Mouse (Mus musculus) cerebellum, postnatal 10 days (tissue): ENCODE measurements around the gene Ffar3.

Experiments used
- DNase-seq, 2 experiments: peaks; one replicate each; pipeline ENCODE4 v3.0.0; 2021; ENCODE audit warnings: mixed read lengths in 2 of 2

The Ffar3 gene

DNA sequence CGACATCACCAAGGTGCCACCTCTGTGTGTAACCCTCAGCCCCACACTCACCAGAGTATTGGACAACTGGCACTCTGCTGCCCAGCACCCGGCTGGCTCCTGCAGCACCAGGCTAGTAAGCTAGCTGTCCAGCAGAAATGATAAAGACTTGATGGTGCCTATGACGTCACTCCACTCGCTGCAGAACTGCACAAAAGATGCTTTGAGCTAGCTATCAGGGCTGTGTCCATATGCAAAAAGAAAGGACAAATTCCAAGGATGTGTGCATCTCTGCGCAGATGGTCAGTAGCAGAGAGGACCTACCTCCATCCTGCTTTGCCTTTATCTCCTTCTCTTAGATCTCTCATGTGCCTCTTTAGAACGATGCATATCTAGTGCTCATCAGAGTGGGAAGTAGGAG lies at the start of gene Ffar3:
Gene Ffar3, minus strand, starts transcription at position 101 of the 400 bp plus-strand sequence.
- no peak for DNase-seq

DNA sequence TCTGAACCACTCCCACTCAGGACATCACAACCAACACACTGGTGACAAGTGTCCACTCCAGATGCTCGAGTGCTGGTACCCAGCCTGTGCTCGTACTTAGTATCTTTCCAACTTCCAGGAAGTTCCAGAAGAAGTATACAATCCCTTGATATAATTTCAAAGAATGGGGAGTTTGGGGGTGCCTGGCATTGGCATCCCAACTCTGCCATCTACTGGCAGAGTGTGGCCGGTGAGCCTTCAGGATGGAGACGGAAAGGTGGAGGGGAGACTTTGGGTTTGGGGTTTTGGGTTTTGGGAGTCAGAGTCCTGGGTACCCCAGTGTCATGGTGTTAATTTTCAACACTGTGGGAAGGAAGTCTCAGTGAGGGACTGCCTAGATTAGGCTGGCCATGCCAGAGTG lies 48.1 kb upstream of the Ffar3 start:
- DNase-seq: peak; percentile 30 to 48

DNA sequence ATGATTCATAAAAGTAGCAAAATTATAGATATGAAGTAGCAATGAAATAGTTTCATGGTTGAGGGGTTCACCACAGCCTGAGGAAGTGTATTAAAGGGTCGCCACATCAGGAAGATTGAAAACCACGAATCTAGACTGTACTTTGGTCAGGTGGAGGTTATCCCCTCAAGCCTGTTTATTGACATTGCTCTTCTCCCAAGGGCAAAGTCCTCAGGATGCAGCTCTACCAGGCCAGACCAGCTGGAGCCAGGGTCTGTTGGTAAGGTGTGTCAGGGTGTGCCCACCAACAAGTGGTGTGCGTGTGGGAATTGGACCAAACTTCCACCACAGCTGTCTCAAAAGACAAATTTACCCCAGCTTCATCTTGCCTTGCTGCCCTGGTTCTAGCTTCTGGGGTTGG lies 39.2 kb upstream of the Ffar3 start:
- DNase-seq: no peak

DNA sequence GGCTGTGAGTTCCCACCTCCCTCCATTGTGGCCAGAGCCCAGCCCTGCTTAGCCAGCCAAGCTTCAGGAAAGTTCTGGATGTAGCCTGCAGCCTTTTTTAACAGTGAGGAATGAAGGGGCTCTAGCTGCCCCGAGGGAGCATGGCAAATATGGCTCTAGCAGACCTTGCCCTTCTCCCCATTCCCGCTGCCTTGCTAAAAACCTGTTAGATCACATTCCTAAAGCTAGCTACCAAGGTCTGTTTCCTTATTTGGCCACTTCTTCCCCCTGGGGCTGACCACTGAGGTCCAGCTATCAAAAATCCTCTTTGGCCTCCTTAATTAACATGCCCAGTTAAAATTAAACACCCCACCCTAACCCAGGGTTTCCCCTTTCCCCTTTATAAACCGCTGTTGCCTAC lies 36.5 kb upstream of the Ffar3 start:
- DNase-seq: no peak

DNA sequence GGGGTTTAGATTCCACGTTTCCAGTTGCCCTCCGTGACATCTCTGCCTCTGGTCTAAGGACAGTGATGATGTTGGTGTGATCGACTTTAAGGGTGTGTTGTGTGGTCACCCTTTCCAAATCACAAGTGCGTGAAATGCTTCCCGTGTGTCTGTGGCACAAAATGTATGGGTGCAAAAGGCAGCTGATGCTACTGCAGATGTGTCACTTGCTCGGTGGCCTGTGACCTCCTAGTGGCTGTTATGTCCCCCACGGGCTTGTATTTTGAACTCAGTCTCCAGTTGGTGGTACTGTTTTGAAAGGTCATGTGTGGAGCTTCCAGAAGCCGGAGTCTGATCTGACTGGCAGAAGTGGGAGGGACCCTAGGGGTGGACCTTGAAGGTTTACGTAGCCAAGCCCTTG lies 35.8 kb upstream of the Ffar3 start:
- no peak for DNase-seq

DNA sequence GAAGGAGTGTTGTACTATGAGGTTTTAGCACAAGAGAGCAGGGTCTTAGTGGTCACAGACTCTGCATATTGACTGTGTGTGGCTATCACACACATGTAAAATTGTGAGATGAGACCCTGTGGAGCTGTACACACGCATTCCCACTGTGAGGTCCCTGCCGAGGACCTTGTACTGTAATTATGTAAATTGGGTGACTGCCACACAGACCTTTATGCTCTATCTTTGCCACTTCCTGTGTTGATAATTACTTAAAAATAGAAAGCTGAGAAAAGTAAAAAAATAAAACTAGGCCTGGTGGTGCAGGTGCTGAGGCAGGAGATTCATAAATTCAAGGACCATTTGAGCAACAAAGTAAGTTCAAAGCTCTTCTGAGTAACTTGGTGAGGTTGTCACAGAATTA lies 34.7 kb upstream of the Ffar3 start:
- no peak for DNase-seq

DNA sequence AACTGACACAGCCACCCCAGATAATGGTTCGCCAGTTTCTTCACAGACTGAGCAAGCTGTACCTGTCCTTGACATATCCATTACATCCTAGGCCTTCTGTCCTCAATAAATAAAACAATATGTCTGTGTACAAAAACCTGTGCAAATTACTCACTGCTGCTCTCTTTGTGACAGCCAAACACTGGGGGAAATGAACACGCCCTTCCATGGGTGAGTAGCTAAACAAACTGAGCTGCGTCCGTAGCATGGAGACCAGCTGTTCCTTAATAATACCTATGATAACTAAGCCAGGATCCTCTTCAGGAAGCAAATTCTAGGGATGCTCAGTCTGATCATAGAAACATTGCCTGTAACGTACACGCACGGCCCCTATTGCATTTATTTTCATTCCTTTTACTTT lies 32.8 kb upstream of the Ffar3 start:
- DNase-seq: no peak

DNA sequence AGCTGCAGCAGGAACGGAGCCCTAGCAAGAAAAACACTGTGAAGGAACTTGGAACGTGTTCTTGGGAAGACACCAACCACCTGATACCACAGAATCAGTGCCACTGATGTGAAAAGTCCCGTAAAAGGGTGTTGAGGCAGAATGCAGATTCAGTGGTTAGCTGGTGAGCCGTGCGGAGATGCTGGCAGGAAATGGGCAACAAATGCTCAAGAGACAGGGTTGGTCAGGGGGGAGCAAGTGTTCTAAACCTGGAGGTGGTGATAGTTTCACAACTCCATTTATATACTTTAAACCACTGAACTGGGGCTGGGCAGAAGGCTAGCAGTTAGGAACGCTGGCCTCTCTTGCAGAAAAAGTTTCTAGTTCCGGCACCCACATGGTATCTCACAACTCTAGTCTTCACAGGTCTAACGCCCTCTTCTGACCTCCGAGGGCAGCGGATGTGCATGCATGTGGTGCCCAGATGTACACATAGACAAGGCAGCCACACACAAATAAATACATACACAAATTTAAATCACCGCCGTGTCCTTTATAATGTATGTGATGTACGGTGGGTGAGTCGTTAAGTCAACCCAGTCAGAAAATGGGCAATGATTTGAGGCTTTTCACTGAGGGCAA lies 31.7 kb upstream of the Ffar3 start:
- DNase-seq: peak; percentile 36 to 45

DNA sequence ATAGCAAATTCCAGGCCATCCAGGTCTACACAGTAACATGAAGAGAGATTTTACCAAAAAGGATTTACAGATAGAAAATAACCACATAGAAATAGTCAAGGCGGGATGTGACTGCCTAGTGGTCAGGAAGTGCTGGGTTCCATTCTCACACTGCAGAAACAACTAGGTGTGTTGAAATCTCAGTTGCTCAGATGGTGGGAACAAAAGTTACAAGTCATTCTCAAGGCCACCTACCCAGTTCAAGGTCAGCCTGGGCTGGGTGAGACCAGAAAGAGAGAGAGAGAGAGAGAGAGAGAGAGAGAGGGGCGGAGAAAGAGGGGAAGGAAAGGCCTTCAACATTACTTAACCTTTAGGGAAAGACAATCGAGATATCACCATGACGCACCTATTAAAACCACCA lies 30.9 kb upstream of the Ffar3 start:
- DNase-seq: no peak

DNA sequence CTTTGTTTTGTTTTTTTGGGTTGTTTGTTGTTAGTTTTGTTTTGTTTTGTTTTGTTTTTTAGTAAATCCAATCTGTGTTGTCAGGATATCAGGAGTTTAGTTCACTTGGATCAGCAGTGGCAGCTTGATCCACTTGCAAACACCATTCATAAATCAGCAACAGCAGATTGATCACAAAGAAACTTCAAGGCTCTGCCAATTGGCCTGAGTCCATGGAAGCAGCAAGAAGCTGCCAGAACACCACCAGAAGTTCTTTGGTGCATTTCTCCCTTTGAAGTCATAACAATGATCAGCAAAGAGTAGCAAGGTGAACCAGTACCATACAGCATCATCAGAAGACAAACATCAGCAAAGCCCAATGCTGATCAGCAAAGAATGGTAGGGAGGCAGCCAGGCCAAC lies 28.1 kb upstream of the Ffar3 start:
- DNase-seq: peak; percentile 21 to 22

DNA sequence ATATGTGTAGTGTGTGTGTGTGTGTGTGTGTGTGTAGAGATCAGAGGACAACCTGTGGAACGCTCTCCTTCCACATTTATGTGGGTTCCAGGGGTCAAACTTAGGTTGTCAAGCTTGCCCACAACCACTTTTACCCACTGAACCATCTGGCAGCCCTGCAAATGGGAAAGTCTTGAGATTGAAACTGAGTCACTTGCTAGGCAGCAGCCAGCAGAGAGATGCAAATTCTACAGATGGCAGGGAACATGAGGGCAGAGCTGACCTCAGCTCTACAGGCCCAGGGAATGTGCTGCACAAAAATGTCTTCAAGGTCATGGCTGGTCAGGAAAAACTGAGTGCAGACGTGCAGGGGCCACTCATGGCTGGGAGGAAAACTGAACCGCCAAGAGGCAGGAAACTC lies 25.4 kb upstream of the Ffar3 start:
- DNase-seq: no peak

DNA sequence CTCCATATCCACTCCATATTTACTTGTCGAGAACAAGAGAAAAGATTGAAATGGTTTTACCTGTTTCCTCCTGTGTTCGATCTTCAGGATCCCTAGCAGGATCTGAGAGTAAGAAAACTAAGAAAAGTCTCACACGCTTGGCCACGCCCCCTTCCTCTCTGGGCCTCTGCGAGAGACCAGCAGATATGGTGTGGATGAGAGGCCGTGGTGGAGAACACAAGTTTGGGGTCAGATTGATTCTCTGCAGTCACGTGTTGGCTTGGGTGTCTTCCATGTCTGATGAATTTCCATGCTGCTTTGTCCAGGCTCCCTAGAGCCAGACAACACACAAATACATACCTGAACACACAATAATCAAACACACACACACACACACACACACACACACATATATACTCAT lies 24.2 kb upstream of the Ffar3 start, which contains the start of gene Cd22:
Gene Cd22, minus strand, starts transcription at position 167 of the 400 bp plus-strand sequence.
- DNase-seq: no peak

DNA sequence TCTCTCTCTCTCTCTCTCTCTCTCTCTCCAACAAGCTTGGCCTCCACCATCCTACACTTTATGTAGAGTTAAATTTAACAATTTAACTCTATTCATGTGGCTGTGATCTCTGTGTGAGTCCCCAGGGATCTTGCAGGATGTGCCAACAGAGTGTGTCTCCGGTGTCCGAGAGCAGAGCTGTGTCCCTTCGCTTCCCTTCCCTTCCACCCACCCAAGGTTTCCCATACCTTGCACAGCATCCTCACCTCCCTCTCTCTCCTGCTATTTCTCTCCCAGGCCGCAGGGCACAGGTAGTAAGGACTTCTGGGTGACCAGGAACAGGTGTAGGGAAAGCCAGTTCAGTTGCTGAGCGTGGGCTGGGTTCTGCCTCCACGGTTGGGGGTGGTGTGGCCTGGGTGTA lies 23.0 kb upstream of the Ffar3 start:
- DNase-seq: no peak

DNA sequence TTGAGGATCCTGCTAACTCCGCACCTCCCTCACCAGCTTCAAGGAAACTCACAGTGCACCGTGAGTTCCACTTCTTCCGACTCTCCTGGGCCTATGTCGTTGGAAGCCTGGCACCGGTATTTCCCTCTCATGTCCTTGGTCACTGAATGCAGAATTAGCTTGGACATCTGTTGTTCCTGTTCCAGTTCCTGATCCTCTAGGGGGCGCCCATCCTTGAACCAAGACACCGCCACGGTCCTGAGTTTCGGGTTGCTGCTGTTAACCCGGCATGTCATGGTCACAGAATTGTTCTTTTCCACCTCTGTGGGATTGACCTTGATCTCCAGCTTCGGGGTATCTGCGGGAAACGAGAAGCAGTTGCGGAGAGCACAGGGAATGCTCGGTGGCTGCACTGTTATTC lies 17.1 kb upstream of the Ffar3 start:
- DNase-seq: peak; percentile 91 to 94

DNA sequence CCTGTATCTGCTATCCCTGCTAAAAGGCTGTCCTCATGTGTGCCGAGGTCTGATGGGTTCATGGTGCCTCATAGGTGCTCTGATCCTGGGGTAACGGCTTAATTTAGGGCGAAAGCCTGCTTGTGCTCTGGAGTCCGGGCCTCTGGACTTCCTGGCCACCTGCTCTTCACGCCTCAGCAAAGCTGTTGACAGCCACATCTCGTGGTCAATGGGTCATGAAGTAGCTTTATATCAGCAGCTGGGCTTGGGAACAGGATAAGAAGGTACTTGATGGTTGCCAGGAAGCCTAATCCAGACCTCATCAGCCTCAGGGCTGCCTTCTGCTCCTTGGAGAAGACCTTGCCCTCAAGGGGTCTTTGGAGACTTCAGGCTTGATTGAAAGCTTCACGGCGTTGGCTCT lies 7.4 kb upstream of the Ffar3 start:
- no peak for DNase-seq

DNA sequence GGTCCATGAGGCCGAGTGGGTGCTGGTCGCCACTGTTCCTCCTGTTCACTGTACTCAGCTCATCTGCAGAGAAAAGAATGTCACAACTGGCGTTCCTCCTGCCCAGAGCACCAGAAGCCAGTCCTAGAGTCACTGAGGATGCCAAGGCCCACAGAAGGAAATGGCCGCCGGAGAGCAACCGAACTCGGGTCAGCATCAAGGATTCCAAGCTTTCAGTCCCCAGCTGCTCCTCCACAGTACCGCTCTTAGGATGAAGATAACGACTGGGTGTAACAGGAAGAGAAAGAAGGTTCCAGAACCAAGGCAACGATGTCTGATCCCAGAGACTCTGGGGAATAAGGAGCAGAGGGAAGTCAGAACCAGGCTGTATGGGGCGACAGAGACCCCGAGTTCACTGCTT lies 5.5 kb upstream of the Ffar3 start, which contains the start of gene Ffar1:
Gene Ffar1, minus strand, starts transcription at position 101 of the 400 bp plus-strand sequence.
- DNase-seq: no peak

DNA sequence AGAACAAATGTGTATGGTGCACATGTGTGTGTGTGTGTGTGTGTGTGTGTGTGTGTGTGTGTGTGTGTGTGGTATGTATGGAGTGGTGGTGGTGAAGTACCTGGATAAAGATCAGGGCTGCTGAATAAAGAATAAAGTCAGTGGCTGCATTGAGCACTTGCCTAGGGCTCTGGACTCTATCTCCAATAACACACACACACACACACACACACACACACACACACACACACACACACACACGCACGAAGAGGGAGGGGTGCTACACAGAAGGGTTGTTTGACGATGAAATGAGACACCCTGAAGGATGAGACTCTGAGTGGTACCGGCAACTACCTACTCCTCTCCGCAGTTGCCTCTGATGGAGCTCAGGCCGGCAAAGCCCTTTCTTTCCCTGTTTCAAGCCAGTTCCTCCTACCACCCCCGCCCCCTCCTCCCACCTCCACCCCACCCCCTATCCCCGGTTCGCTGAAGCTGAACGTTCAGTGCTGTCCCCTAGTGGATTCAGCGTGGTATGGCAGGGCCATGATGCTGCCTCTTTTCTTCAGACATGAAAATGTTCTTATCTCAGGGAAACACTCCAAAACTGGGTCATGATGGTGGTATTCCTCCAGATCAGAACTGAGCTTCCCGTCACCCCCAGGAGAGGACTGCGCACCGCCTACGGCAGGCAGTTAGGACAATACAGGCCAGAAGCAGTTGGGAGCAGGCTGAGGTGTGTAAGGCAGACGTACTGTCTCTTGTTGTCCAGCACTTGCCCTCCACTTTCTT lies 3.8 kb upstream of the Ffar3 start:
- peak; percentile 80 to 85 for DNase-seq

DNA sequence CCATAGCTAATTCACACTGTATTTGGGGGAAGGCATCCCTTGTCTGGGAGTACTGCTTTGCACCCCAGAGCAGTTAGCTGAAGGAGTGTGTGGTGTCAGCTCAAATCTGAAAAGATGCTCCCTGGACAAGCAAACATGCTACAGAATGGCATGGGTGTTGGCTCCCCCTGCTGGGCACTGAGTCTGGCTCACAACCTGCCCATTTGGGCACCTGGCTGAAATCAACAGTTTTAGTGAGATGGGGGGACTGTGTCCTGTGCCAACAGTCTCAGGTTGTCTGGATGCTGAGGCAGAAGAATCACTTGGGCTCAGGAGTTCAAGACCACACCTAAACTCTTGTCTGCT lies 3.3 kb upstream of the Ffar3 start:
- peak; percentile 89 to 91 for DNase-seq

DNA sequence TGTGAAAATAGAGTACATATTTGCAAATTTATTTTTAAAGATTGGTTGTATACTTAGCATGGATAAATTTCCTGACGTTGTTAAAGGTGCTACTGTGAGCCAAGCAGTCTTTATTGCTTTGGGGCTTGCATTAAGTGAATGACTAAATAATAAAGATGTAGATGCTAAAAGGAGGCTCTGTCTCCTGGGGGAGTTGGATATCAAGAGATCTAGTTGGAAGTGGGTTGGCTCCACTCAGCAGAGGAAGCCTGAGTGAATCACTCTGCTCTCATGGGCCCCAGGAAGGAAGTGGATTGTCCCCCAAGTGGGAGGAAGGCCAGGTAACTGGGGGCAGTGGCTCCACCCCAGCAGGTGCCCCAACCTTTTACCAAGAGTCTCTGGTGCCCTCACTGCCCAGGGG lies 1.8 kb upstream of the Ffar3 start:
- DNase-seq: no peak

DNA sequence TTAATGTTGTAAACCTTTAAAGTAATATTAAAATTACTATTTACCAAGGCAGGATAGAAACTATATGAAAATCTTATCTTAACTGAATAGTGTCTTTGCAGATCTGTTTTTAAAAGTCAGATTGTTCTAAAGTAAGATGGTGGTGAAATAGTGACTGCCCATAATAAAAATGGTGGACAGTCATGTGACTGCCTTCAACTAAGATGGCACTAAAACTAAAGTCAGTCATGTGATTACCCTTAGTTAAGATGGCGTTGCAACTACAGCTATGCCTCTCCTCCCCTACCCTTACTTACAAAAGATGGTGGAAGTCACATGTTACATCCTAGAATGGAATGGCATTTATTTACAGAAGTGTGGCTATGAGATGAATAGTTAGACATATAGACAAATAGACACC lies 4.6 kb downstream of the Ffar3 start:
- DNase-seq: no peak

DNA sequence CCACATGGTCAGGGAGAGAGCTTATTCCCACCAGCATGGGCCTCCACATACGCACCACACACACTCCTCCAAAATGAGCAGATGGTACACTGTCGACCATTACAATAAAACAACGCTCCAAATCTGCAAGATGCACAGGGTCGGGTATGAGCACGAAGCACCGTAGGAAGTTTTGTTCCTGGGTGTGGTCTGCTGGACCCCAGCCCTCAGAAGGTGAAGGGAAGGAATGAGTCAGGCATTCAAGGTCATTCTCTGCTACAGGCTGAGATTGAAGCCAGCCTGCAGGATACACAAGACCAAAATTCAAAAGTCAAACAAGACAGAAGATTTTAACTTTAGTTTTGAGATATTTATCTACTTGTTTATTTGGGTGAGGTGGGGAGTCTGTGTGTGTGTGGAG lies 8.0 kb downstream of the Ffar3 start:
- no peak for DNase-seq

DNA sequence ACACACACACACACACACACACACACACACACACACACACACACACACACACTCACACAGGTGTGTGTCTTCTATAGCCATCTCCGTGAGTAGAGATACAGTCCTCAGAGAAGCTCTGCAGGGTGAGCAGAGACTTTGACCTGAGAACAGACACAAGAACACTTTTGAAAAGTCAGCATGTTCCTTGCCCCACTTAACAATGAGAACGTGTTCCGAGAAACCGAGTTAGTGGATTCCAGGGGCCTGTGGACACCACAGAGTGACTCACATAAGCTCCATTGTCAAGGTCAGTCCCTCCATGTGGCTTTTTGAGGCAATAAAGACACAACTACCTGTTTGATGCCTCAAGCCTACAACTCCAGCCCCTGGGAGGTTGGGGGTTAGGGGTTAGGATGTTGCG lies 8.6 kb downstream of the Ffar3 start:
- DNase-seq: no peak

DNA sequence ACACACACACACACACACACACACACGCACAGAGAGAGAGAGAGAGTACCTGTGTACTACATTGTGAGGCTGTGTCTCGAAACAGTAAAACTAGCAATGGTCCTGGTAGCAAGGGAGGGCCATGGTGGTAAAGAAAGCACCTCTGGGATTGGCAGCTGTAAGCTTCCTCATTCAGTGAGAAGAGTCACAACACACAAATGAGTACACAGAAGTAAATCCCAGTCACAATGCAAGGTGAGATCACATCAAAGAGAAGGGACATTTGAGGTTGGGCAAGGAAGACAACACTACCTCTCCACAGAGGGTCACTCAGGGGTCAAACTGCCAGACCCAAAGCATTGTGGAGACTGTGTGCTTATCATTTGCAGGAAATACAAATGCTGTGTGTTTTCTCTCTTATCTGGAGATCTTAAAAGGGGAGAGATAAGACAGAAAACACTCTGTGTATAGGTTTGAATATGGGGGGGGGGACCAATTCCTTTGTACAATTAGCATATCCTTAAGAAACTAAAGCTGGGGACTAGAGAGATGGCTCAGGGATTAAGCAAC lies 9.4 kb downstream of the Ffar3 start:
- DNase-seq: no peak

DNA sequence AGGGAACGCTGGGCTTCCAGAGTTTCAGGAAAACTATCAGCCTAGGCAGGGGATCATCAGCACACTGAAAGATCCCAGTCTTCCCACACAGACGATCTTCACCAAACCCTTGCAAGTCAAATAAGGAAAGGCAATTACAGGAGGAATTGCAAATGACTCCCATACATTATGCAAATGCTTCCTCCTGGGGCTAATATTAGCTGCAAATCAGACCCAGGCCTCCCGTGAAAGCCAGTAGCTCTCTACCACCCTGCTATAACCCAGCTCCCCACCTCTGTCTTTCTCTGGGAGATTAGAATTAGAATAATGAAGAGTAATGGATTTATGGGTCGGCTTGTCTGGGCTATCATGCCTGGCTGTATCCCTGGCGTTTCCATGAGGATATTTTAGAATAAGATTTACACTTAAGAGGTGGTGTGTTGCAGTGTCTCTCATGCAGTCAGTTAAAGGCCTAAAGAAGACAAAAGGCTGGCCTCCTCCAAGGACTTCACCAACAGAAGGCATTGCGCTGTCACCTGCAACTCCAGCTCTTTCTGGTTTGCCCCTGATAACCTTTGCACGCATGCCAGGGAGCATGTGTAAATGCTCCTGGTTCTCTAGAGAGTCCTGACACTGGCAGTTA lies 11.2 kb downstream of the Ffar3 start:
- DNase-seq: no peak
